Mouse (Mus musculus): ENCODE measurements around the gene Cdc40. TPM values are rescaled to one million over a fixed set of nuclear protein-coding genes. Genes with fewer than 3 reads are reported as not detected.
A peak's percentile ranks its signal among the peaks of the same experiment; 100 is the strongest.

The Cdc40 gene
- 10 to 100 TPM; 11.1 to 11.8 TPM for total RNA-seq (2021)
- long read RNA-seq, experiment 1, transcript Cdc40-201 (15 exons, 3,534 nt): major isoform, 14 of 17 reads
- long read RNA-seq, experiment 1, partial matches to known transcripts: 1 of 17 reads
- long read RNA-seq, experiment 1, other reads (novel, unspliced or antisense): 2 of 17 reads
- long read RNA-seq, experiment 2, transcript Cdc40-201 (15 exons, 3,534 nt): major isoform, 11 of 11 reads
- long read RNA-seq, experiment 2, partial matches to known transcripts: 0 of 11 reads
- long read RNA-seq, experiment 2, other reads (novel, unspliced or antisense): 0 of 11 reads

- DNase-seq: peak; percentile 91
Observed at GRCm38 (mm10) chr10:40882831-40883643, at the start of gene Cdc40, which contains the start of gene Wasf1. TSS of gene Cdc40 (minus strand) at chr10:40883311. TSS of gene Wasf1 (plus strand) at chr10:40883475.

- DNase-seq: no peak
Observed at GRCm38 (mm10) chr10:40919464-40919863, 36.4 kb upstream of the Cdc40 start.

GRCm38 (mm10) chr10:40918669-40919440 lies 35.7 kb upstream of the Cdc40 start:
- DNase-seq: no peak

- DNase-seq: no peak
Observed at GRCm38 (mm10) chr10:40915240-40915639, 32.1 kb upstream of the Cdc40 start.

GRCm38 (mm10) chr10:40910811-40911210 lies 27.7 kb upstream of the Cdc40 start:
- no peak for DNase-seq

GRCm38 (mm10) chr10:40908580-40908979 lies 25.5 kb upstream of the Cdc40 start:
- no peak for DNase-seq

- no peak for DNase-seq
Observed at GRCm38 (mm10) chr10:40906802-40907201, 23.7 kb upstream of the Cdc40 start.

- DNase-seq: no peak
Observed at GRCm38 (mm10) chr10:40906131-40906530, 23.0 kb upstream of the Cdc40 start.

- no peak for DNase-seq
Observed at GRCm38 (mm10) chr10:40901786-40902185, 18.7 kb upstream of the Cdc40 start.

- DNase-seq: no peak
Observed at GRCm38 (mm10) chr10:40896656-40897055, 13.5 kb upstream of the Cdc40 start.

GRCm38 (mm10) chr10:40895765-40896164 lies 12.7 kb upstream of the Cdc40 start:
- no peak for DNase-seq

GRCm38 (mm10) chr10:40889146-40889545 lies 6.0 kb upstream of the Cdc40 start:
- DNase-seq: no peak

- no peak for DNase-seq
Observed at GRCm38 (mm10) chr10:40887316-40887715, 4.2 kb upstream of the Cdc40 start.

- no peak for DNase-seq
Observed at GRCm38 (mm10) chr10:40885432-40885831, 2.3 kb upstream of the Cdc40 start.

- DNase-seq: peak; percentile 26
Observed at GRCm38 (mm10) chr10:40884279-40884806, 1.2 kb upstream of the Cdc40 start.

GRCm38 (mm10) chr10:40883644-40884278 lies 650 bp upstream of the Cdc40 start:
- no peak for DNase-seq

GRCm38 (mm10) chr10:40882333-40882732 lies 778 bp downstream of the Cdc40 start:
- no peak for DNase-seq

- DNase-seq: no peak
Observed at GRCm38 (mm10) chr10:40881236-40881635, 1.9 kb downstream of the Cdc40 start.

GRCm38 (mm10) chr10:40879969-40880368 lies 3.1 kb downstream of the Cdc40 start:
- no peak for DNase-seq

- DNase-seq: no peak
Observed at GRCm38 (mm10) chr10:40878246-40878645, 4.9 kb downstream of the Cdc40 start.

- DNase-seq: no peak
Observed at GRCm38 (mm10) chr10:40872052-40872451, 11.1 kb downstream of the Cdc40 start.

- DNase-seq: no peak
Observed at GRCm38 (mm10) chr10:40871301-40871700, 11.8 kb downstream of the Cdc40 start.

Measured in gastrocnemius, postnatal 10 days (tissue).